Mouse (Mus musculus): ENCODE measurements around the gene Isy1. TPM values are rescaled to one million over a fixed set of nuclear protein-coding genes. Genes with fewer than 3 reads are reported as not detected.

Gene Isy1
- polyA plus RNA-seq, 1 experiment from 2014 or later, result 47.4 TPM

DNA sequence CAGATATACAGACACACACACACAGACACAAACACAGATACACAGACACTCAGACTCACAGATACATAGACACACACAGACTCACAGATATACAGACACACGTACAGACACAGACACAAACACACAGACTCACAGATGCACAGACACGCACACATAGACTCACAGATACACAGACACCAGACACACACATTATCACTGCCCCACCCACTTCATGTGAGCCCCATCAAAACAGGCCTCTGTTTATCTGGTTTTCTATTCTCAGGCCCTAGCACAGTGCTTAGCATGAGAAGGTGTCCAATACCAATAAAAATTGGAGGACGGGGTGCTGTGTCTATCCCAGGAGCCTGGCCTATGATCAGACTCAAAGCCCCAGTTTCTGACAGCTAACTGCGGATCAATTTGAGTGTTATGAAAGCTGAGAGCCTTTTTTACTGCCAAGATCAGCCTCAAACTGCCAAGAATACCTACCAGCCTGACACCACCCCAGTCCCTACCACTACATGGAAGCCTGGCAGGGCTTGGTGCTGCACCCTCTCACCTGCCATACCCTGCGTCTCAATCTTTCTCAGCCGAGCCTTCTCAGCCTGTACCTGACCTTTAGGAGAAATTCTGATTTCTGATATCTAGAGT is 42.2 kb downstream of the Isy1 start:
- Histone ChIP-seq H3K27me3 (no peaks in the 10 kb centered on the region), H3K36me3 (peaks cover 12% of the 10 kb centered on the region), H3K4me3 (no peak overlapping the region), H3K9me3 (replicated peaks) (no peaks in the 10 kb centered on the region), H3K4me1 (0 out of 2 replicates have a peak, but pooled peaks cover 3% of the 10 kb centered on the region), H3K4me2 (replicated peaks) (no peak overlapping the region), H3K9ac (no peak overlapping the region), H3K27ac (no peak overlapping the region)
- ATAC-seq (ENCODE audit: low FRiP score), result no peak
- 89% methylated on average over 6 of the region's 6 CpGs for WGBS

DNA sequence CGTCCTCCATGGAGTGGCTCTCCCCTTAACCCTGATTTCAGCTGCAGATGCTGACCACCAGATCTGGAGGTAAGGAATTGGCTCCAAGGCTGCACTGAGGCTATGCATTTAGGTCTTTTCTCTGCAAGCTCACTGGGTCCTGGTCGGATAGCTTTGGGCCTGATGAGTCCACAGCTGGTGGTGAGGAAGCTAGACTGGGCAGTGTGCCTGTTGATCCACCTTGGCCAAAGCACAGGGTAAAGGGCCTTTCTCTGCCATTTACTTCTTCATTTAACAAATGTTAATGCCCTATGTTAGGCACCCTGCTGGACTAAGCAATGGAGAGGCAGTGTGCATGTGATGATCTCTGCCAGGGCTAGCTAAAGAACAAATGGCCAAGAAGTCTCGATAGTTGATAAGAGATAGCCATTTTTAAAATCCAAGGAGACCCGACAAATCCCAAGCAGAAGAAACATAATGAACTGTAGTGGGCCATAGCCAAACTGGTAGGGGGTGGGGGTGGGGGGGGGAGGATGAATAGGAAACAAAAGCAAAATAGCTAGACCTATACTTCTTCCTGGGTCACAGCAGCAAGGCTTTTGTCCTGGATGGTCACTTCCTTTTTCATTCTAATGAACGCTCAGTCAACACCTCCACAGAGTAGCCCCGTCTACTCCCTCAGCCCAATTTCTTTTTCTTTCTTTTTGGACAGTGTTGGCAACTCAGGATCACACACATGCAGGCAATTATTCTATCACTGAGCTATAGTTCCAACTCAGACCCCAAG is 43.0 kb downstream of the Isy1 start:
- Histone ChIP-seq H3K9ac (no peak overlapping the region), H3K27me3 (no peaks in the 10 kb centered on the region), H3K36me3 (peaks cover 12% of the 10 kb centered on the region), H3K4me3 (no peak overlapping the region), H3K9me3 (replicated peaks) (no peaks in the 10 kb centered on the region), H3K4me1 (0 out of 2 replicates have a peak, but pooled peaks cover 3% of the 10 kb centered on the region), H3K4me2 (replicated peaks) (no peak overlapping the region), H3K27ac (no peak overlapping the region)
- ATAC-seq (ENCODE audit: low FRiP score), result no peak
- 55% methylated on average over 6 of the region's 6 CpGs for WGBS

DNA sequence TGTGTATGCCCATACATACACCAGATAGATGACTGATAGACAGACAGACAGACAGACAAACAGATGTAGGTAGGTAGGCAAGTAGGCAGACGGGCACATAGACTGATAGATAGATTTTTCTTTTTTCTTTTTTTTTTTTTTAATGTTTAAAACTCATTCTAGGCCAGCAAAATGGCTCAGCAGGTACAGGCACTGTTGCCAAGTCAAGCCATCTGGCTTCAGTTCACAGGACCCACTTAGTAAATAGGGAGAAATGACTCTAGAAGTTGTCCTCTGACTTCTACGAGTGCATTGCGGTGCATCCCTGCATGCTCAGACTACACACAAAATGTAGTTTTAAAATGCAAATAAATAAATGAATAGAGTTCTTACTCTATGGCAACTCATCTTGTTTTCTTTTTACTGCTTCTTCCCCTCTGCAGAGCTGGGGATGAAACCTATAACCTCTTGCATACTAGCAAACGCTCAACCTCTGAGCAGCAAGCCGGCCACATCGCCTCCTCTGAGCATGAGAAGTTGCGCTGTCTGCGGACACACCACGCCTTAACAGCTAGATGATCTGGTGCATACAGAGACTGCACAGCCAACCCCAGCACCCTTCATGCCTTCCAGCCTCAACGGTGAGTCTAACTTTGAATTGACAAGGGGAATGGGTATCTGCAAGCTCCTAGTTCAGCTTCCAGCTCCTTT is 44.6 kb downstream of the Isy1 start:
- Histone ChIP-seq H3K27ac (no peak overlapping the region), H3K9ac (no peak overlapping the region), H3K9me3 (replicated peaks) (no peaks in the 10 kb centered on the region), H3K4me2 (replicated peaks) (no peak overlapping the region), H3K27me3 (no peaks in the 10 kb centered on the region), H3K36me3 (peaks cover 15% of the 10 kb centered on the region), H3K4me3 (no peak overlapping the region), H3K4me1 (peaks cover 12% of the 10 kb centered on the region)
- no peak for ATAC-seq (ENCODE audit: low FRiP score)
- WGBS, result 95% methylated on average over 10 of the region's 10 CpGs

DNA sequence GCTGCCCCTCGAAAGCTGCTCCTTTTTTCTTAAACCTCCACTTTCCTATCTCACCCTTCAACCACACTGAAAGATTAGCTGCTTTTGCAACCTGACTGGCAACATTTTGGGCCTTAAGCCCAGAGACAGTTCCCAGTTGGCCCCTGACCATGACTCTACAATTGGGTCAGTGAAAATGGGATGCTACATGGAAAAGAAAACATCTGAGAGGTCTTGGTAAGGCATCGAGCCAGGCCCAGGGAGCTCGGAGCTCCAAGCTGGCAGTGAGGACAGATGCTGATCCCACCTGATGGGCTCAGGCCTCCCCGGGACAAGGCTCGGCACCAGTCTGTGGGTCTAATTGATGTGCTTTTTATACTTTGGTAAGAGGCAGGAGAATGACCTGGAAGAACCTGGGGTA is 46.8 kb downstream of the Isy1 start:
- no peak overlapping the region for H3K4me3 ChIP-seq
- no peaks in the 10 kb centered on the region for H3K27me3 ChIP-seq
- H3K4me1 ChIP-seq, result peaks cover 13% of the 10 kb centered on the region
- ATAC-seq (ENCODE audit: low FRiP score), result no peak
- no peaks in the 10 kb centered on the region for H3K9me3 ChIP-seq (replicated peaks)
- H3K36me3 ChIP-seq, result peaks cover 15% of the 10 kb centered on the region
- no peak overlapping the region for H3K4me2 ChIP-seq (replicated peaks)
- WGBS, result 97% methylated on average over 5 of the region's 5 CpGs
- no peak overlapping the region for H3K9ac ChIP-seq
- no peak overlapping the region for H3K27ac ChIP-seq

DNA sequence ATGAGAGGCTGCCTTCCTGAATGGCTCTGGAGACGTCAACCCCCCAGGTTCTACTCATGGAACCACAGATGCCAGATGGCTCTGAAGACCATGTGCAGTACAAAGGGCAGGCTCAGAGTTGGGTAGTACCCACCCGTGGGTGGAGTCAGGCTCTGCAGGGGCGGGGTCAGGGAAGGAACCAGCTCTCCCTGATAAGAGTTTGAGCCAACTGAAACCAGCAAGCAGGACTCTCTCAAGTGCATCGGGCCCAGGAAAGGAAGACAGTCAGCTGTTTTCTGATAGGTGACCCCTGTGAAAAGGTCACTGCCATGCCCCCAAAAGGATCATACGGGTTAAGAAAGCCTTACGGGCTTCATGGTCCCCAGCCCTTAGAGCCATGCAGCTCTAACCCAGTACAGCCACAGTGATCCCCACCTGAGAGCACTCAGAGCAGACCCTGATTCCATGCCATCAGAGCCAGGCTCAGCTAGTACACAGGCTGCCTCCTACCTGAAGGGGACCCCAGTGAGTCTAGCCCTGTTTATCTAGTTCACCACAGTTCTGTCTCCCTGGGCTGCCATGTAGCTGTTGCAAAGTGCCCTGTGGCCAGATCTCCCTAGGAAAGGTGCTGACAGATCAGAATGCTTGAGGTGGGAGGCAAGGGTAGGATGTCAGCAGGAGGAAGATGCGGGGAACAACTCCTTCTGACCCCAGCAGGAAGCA is 47.7 kb downstream of the Isy1 start:
- peaks cover 10% of the 10 kb centered on the region for H3K4me1 ChIP-seq
- no peak overlapping the region for H3K4me2 ChIP-seq (replicated peaks)
- no peak overlapping the region for H3K4me3 ChIP-seq
- H3K9ac ChIP-seq, result no peak overlapping the region
- no peaks in the 10 kb centered on the region for H3K9me3 ChIP-seq (replicated peaks)
- 75% methylated on average over 7 of the region's 7 CpGs for WGBS
- H3K36me3 ChIP-seq, result peaks cover 15% of the 10 kb centered on the region
- H3K27ac ChIP-seq, result no peak overlapping the region
- no peak for ATAC-seq (ENCODE audit: low FRiP score)
- H3K27me3 ChIP-seq, result no peaks in the 10 kb centered on the region

DNA sequence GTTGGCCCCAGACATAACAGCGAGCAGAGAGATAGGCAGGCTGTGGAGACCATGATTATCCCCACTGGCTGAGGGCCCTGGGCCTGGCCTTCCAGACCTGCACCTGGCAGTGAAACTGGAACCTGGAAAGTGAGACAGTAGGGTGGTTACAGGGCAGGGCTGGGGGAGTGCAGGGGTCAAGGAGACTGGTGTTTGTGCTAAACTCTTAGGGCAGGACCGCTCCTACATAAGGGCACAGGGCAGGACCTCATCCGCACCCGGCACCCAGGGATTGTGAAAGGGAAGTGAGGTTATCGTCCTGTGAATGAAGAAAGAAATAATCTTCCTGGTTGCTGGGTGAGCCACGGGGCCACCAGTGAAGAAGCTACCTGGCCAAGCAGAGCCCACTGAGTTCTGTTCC is 48.8 kb downstream of the Isy1 start:
- 95% methylated on average over 6 of the region's 6 CpGs for WGBS
- Histone ChIP-seq H3K9me3 (replicated peaks) (no peaks in the 10 kb centered on the region), H3K36me3 (peaks cover 15% of the 10 kb centered on the region), H3K4me2 (replicated peaks) (no peak overlapping the region), H3K27me3 (no peaks in the 10 kb centered on the region), H3K4me3 (no peak overlapping the region), H3K4me1 (peaks cover 10% of the 10 kb centered on the region), H3K9ac (no peak overlapping the region), H3K27ac (no peak overlapping the region)
- no peak for ATAC-seq (ENCODE audit: low FRiP score)

DNA sequence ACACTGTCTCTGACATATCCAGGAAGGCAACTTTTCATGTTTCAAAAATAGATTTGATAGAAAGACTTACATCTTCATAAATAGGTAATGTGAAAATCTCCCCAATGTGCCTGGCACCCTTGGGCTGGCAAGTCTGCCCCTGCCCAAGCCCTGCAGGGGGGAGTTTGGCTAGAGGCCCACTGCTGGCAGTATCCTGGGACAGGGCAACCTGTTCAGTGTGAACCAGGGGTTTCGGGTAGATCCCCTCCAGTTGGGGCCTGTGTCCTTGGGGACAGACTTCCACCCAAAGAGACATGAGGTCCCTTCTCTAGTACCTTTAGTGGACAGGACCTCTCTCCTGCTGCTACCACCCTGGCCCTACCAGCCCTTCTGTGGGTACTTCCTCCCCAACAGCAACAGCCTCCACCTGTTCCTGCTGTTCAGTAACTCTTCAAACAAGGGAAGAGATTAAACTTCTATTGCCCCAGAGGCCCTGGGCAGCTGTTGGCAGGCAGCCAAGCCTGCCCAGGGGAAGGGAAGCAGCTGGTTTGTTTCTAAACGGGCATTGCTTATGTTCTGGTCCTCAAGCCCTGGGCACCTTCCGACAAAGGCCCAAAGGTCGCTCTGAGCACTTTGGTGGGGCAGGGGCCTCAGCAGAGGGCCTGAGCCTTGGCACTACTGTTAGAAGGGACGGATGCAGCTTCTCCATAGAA is 49.6 kb downstream of the Isy1 start:
- 54% methylated on average over 5 of the region's 5 CpGs for WGBS
- Histone ChIP-seq H3K27ac (no peak overlapping the region; the same call in 1 of the 2 replicates), H3K27me3 (no peaks in the 10 kb centered on the region), H3K4me3 (no peak overlapping the region), H3K36me3 (peaks cover 15% of the 10 kb centered on the region), H3K9ac (no peak overlapping the region), H3K4me2 (replicated peaks) (no peak overlapping the region), H3K4me1 (peaks cover 10% of the 10 kb centered on the region), H3K9me3 (replicated peaks) (no peaks in the 10 kb centered on the region)
- ATAC-seq (ENCODE audit: low FRiP score), result no peak

DNA sequence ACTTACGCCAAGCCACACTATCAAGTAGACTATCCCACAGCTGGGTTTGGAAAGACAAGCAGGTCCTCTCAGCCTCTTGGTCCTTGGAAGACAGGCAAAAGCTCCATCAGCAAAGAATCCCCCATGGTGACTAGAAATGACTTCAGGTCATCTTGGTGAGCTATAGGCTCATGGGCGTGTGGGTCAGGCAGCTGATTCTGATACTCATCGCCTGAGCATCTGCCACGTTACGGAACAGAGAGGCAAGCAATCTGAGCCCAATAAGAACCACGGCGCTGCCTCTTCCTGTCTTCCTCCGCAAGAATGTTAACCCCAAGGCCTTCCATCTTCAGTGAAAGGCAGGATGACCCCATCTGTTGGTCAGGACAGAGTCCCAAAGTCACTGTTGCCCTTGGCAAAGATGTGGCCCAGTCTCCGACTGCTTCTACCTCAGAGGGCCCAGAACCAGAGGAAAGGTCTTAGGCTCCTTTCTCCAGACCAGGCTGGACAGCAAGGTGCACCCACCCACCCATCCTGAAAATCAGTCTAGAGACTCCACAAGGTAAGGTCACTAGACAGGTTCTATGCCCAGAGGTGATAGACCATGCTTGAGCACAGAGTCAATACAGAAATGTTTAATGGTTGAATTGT is 50.2 kb downstream of the Isy1 start:
- H3K27ac ChIP-seq, result no peak overlapping the region
- H3K27me3 ChIP-seq, result no peaks in the 10 kb centered on the region
- no peak overlapping the region for H3K9ac ChIP-seq
- H3K9me3 ChIP-seq (replicated peaks), result no peaks in the 10 kb centered on the region
- H3K4me1 ChIP-seq, result peaks cover 10% of the 10 kb centered on the region
- ATAC-seq (ENCODE audit: low FRiP score), result no peak
- H3K4me3 ChIP-seq, result no peak overlapping the region
- 91% methylated on average over 9 of the region's 9 CpGs for WGBS
- no peak overlapping the region for H3K4me2 ChIP-seq (replicated peaks)
- H3K36me3 ChIP-seq, result peaks cover 15% of the 10 kb centered on the region

DNA sequence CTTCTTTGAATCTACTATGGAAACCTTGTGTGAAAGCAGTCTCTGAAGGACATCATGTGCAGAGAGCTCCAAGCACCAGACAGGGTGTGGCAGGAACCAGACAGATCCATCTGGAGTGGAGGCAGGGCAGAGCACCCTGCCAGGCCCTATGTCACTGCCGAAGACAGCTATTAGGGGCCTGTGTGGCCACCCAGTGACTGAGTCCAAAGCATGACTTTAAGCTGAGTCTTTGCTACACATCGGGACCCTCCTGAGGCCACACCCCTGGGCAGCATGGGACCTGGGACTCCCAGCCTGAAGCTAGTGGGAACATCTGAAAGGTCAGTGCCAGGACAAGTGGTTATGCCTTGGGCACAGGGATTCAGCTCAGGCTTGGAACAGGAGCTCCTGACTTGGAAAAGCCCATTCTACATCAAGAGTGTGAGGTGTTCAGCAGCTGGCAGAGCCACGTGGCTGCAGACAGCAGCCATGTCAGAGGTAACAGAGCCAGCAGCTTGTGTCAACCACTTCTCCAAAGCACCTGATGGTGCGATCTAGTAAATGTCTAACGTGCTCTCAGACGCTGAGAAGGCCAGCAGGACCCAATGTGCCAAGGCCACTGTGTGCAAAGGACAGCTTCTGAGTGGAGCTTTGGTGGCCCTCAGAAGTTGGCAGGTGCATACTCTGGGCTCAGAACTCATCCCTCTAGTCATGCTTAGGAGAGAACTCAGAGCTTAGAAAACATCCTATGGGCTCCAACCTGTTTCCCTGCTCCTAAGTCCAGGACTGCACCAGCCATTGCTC is 51.3 kb downstream of the Isy1 start:
- 85% methylated on average over 6 of the region's 6 CpGs for WGBS
- H3K4me3 ChIP-seq, result no peak overlapping the region
- H3K36me3 ChIP-seq, result peaks cover 10% of the 10 kb centered on the region
- no peak overlapping the region for H3K27ac ChIP-seq
- peaks cover 10% of the 10 kb centered on the region for H3K4me1 ChIP-seq
- no peak for ATAC-seq (ENCODE audit: low FRiP score)
- H3K9me3 ChIP-seq (replicated peaks), result no peaks in the 10 kb centered on the region
- H3K9ac ChIP-seq, result no peak overlapping the region
- H3K27me3 ChIP-seq, result no peaks in the 10 kb centered on the region
- no peak overlapping the region for H3K4me2 ChIP-seq (replicated peaks)

DNA sequence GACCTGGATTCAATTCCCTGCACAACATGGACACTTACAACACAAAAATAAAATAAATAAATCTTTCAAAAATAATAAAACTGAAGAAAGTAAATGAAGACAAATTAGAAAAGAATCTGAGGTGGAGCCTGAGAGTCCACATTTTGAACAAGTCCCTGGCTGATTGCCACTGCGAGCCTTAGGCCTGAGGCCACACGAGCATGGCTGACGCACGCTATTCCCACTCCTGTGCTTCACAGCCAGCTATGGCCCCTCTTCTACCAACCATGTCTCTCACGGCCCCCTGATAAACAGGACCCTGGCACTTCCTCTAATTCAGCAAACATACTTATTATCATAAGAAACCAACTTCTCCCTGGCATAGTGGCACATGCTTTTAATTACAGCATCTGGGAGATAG is 52.0 kb downstream of the Isy1 start:
- no peaks in the 10 kb centered on the region for H3K9me3 ChIP-seq (replicated peaks)
- 0 out of 2 replicates have a peak, but pooled peaks cover 3% of the 10 kb centered on the region for H3K36me3 ChIP-seq
- ATAC-seq (ENCODE audit: low FRiP score), result no peak
- H3K27ac ChIP-seq, result no peak overlapping the region
- peaks cover 10% of the 10 kb centered on the region for H3K4me1 ChIP-seq
- no peak overlapping the region for H3K4me3 ChIP-seq
- no peaks in the 10 kb centered on the region for H3K27me3 ChIP-seq
- H3K9ac ChIP-seq, result no peak overlapping the region
- 95% methylated on average over 5 of the region's 5 CpGs for WGBS
- H3K4me2 ChIP-seq (replicated peaks), result no peak overlapping the region

DNA sequence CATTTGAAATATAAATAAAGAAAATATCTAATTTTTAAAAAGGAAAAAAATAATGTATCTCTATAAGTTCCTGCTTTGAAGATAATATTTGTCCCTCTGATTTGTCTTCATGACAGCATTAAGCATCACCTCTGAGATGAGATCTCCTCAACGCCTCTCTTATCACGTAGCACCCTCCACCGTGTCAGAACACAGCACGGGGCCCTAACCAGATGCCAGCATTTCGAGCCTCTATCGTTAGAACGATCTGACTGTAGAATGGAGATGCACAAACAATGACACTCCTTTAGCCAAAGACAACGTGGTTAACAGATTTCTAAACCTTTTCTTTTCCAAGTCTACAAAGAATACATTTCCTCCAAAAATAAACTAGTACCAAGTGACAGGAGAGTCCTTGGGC is 54.6 kb downstream of the Isy1 start:
- H3K4me3 ChIP-seq, result no peak overlapping the region
- H3K36me3 ChIP-seq, result no peaks in the 10 kb centered on the region
- H3K27ac ChIP-seq, result no peak overlapping the region
- no peak for ATAC-seq (ENCODE audit: low FRiP score)
- peaks cover 2% of the 10 kb centered on the region for H3K4me1 ChIP-seq
- H3K9me3 ChIP-seq (replicated peaks), result no peaks in the 10 kb centered on the region
- H3K4me2 ChIP-seq (replicated peaks), result no peak overlapping the region
- no peak overlapping the region for H3K9ac ChIP-seq
- WGBS, result 84% methylated on average over 8 of the region's 8 CpGs
- no peaks in the 10 kb centered on the region for H3K27me3 ChIP-seq

Measured in hindbrain, embryonic 12.5 days (tissue).